Mouse (Mus musculus) macrophage (primary cell): ENCODE results near the gene Sympk. TPM values are rescaled to one million over a fixed set of nuclear protein-coding genes. Genes with fewer than 3 reads are reported as not detected.

ENCODE experiments used
- H3K27ac ChIP-seq: fragments of 350-480 bp; formaldehyde crosslinking; 2 replicates; pipeline ENCODE4 v1.9.0; 2021
- H3K36me3 ChIP-seq: fragments of 350-480 bp; formaldehyde crosslinking; 2 replicates; pipeline ENCODE4 v1.9.0; 2021; ENCODE audit errors: inconsistent target
- H3K4me3 ChIP-seq: fragments of 350-480 bp; formaldehyde crosslinking; 2 replicates; pipeline ENCODE4 v1.9.0; 2021; ENCODE audit errors: inconsistent target
- H3K79me2 ChIP-seq: fragments of 350-480 bp; formaldehyde crosslinking; 2 replicates; pipeline ENCODE4 v1.9.0; 2021; ENCODE audit errors: inconsistent target
- WGBS: methylation state at CpG from one replicate; pipeline ENCODE4 v1.1.7; 2026; ENCODE audit warnings: inconsistent platforms; ENCODE audit not compliant: missing documents; 5-methylcytosine and 5-hydroxymethylcytosine counted together
- polyA plus RNA-seq: library from polyadenylated mRNA; stranded (reverse); fragments of 250-400 nt; gene quantifications from 3 replicates; pipeline ENCODE4 v1.2.4, GENCODE M21; 2018; ENCODE audit warnings: inconsistent platforms

The Sympk gene
- polyA plus RNA-seq, 1 experiment from 2014 or later, result 34.2 TPM

DNA sequence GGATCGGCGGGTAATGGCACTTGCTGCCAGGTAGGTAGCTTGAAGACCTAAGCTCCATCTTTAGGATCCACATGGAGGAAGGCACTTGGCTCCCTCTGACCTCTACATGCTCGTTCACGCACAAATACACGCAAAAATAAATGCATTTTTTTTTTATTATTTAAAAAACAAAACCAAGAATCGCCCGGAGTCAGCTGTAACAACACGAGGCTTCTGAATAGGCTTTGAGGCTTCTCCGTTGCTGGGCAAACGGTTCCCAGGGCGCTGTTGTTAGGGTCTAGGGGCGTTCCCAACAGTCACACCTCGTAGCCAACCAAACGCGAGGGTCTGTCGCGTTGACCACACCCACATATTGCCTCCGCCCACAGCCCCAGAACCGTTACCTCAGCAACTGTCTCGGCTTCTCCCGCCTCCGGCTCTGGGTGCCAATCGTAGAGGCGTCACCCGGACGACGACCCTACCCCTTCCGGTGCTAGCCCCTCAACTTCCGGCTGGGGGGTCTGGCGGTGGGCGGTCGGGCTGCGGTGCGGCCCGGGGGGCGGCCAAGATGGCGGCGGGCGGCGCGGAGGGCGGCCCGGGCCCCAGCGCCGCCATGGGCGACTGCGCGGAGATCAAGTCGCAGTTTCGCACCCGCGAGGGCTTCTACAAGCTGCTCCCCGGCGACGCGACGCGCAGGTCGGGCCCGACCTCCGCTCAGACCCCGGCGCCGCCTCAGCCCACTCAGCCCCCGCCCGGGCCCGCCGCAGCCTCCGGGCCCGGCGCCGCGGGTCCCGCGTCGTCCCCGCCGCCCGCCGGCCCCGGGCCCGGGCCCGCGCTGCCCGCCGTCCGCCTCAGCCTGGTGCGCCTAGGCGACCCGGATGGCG lies 51.8 kb downstream of the Sympk start, which contains the start of gene Dmwd:
Gene Dmwd (plus strand): TSS at position 505 of the 863 bp plus-strand sequence.
- Histone ChIP-seq H3K79me2 (no peaks in the 10 kb centered on the region), H3K27ac (0 out of 2 replicates have a peak within 1 kb of the TSS, but pooled peaks have one; percentile 22), H3K36me3 (no peaks in the 10 kb centered on the region), H3K4me3 (peak within 1 kb of the TSS; percentile 39)
- 2% methylated on average over 84 of the region's 91 CpGs for WGBS

DNA sequence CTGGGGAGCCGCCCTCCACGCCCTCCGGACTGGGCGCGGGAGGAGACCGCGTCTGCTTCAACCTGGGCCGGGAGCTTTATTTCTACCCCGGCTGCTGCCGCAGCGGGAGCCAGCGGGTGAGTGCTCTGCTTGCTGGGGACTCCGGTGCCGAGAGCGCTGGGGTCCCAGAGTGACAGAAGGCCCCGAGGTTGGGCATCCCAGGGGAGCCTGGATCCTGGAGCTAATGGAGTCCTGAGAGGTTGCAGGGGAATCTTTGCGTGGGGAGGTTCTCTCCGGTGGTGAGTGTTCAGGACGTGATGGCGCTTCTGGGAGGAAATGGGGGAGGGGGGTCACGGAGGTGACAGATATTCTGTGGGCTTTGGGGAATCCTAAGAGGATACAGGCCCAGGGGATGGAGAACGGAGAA lies 52.4 kb downstream of the Sympk start:
- Histone ChIP-seq H3K27ac (no peak overlapping the region), H3K4me3 (peak overlapping the region; percentile 39), H3K79me2 (no peaks in the 10 kb centered on the region), H3K36me3 (no peaks in the 10 kb centered on the region)
- WGBS, result 2% methylated on average over 22 of the region's 22 CpGs

DNA sequence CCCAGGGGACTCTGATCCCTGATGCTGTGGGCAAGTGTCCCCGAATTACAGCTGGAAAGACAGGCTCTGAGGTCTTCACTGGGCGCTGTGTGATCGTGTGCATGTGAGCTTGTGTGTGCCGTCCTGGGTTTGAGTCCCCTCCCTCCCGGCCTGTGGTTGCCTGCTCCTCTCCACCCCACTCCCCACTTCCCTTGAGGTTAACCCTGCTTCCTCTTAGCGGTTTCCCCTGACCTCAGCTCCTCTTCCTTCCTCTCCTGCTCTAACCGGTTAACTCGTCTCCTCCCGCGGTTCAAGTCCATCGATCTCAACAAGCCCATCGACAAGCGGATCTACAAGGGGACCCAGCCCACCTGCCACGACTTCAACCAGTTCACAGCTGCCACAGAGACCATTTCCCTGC lies 53.6 kb downstream of the Sympk start:
- H3K27ac ChIP-seq, result peak overlapping the region; percentile 22; the same call in 1 of the 2 replicates
- no peaks in the 10 kb centered on the region for H3K36me3 ChIP-seq
- WGBS, result under 1% methylated on average over 14 of the region's 14 CpGs
- H3K79me2 ChIP-seq, result no peaks in the 10 kb centered on the region
- H3K4me3 ChIP-seq, result peak overlapping the region; percentile 39; the same call in 1 of the 2 replicates

DNA sequence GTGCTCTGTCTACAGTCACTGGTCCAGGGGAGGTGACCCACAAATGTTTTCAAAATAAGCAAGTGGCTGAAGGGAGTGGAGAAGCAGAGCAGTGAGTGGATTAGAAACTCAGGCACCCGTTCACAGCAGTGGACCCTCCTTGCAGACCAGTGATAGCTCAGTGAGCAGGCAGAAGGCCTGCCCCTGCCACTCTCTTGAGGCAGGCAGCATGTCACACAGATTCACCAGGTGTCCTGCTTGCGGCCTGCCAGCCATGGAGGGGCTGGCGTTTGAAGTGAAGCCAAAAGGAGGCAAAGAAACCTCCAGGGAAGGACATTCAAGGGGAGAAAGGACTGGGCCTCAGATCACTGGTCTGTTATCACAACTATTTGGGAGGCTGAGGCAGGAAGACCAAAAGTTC lies 54.6 kb downstream of the Sympk start:
- Histone ChIP-seq H3K4me3 (no peak overlapping the region), H3K36me3 (no peaks in the 10 kb centered on the region), H3K27ac (no peak overlapping the region), H3K79me2 (no peaks in the 10 kb centered on the region)
- 93% methylated on average over 3 of the region's 3 CpGs for WGBS

DNA sequence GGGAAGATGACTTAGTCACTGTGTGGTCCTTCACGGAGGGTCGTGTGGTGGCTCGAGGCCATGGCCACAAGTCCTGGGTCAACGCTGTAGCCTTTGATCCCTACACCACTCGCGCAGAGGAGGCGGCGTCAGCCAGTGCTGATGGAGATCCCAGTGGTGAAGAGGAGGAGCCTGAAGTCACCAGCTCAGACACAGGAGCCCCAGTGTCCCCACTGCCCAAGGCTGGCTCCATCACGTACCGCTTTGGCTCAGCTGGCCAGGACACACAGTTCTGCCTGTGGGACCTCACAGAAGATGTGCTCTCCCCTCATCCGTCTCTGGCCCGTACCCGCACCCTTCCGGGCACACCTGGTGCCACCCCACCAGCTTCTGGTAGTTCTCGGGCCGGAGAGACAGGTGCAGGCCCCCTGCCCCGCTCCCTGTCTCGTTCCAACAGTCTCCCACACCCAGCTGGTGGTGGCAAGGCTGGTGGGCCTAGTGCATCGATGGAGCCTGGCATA lies 56.3 kb downstream of the Sympk start:
- no peak overlapping the region for H3K27ac ChIP-seq
- no peak overlapping the region for H3K4me3 ChIP-seq
- 91% methylated on average over 16 of the region's 19 CpGs for WGBS
- no peaks in the 10 kb centered on the region for H3K79me2 ChIP-seq
- no peaks in the 10 kb centered on the region for H3K36me3 ChIP-seq

DNA sequence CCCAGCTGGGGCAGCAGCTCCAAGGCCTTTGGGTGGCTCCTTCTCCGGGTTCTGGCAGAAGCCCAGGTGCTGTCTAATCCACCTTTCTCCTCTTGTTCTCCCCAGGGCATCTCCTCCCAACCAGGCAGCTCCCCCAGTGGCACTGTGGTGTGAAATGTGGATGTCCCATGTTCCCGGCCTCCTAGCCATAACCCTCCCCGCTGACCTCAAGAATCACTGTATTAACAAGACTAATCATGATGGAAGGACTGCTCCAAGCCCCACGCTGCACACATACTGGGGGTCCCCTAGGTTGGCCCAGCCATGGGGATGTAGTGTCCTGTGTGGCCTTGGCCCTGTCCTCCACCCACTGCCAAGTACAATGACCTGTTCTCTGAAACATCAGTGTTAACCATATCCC lies 58.0 kb downstream of the Sympk start:
- Histone ChIP-seq H3K79me2 (no peaks in the 10 kb centered on the region), H3K36me3 (no peaks in the 10 kb centered on the region), H3K4me3 (no peak overlapping the region), H3K27ac (no peak overlapping the region)
- 95% methylated on average over 4 of the region's 4 CpGs for WGBS

DNA sequence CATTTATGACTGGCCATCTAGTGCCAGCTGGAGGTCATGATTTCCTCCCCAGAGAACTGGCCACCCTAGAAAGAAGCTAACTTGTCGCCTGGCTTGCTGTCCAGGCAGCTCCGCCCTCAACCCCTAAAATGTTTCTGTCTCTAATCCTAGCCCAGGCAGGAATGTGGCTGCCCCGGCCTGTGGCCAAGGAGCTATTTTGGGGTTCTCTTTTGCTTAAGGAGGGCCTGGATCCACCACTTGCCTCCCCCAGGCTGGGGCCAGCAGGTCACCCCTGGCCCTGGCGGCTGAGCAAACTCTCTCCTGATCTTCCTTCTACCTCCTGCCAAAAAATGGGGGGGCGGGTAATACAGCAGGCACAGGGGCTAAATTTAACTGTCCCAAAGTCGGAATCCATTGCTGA lies 58.9 kb downstream of the Sympk start:
- Histone ChIP-seq H3K36me3 (no peaks in the 10 kb centered on the region), H3K79me2 (no peaks in the 10 kb centered on the region), H3K27ac (no peak overlapping the region), H3K4me3 (no peak overlapping the region)
- 80% methylated on average over 6 of the region's 6 CpGs for WGBS

DNA sequence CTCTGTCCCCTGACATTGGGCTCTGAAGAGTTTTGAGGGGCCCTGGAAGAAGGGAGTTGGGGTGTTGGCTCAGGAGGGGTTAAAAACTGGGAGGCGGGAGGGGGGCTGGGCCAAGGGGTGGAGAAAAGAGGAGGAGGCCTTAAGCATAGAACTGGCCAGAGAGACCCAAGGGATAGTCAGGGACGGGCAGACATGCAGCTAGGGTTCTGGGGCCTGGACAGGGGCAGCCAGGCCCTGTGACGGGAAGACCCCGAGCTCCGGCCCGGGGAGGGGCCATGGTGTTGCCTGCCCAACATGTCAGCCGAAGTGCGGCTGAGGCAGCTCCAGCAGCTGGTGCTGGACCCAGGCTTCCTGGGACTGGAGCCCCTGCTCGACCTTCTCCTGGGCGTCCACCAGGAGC lies 59.5 kb downstream of the Sympk start, which contains the start of gene Dmpk:
Gene Dmpk (plus strand): TSS at position 149 of the 400 bp plus-strand sequence.
- no peaks in the 10 kb centered on the region for H3K36me3 ChIP-seq
- H3K4me3 ChIP-seq, result peak within 1 kb of the TSS; percentile 19
- peak within 1 kb of the TSS; percentile 65 for H3K27ac ChIP-seq
- no peaks in the 10 kb centered on the region for H3K79me2 ChIP-seq
- 75% methylated on average over 10 of the region's 10 CpGs for WGBS

DNA sequence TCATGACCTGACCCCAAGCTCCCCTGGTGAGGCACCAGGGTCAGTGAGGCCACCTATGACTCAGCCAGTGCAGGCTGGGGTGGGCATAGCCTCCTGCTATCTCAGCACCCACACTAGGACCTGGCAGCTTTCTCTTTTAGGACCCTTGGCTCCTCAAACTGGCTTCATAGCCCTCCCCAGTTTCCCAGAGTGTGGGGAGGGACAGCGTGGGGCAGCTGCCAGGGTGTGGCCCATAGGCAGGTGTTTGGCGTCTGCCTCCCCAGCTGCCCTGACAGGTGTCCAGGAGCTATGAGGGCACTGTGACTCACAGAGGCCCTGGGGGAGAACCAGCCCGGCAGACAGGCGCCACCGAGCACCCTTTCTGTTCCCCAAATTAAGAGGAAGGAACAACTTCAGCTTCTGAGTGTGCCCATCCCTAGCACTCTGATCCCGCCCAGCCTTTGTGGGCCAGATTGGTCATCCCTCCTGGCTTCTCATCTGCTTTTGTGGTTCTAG lies 60.1 kb downstream of the Sympk start:
- Histone ChIP-seq H3K4me3 (peak overlapping the region; percentile 19), H3K36me3 (no peaks in the 10 kb centered on the region), H3K79me2 (no peaks in the 10 kb centered on the region), H3K27ac (peak overlapping the region; percentile 65)
- 0% methylated on average over 6 of the region's 6 CpGs for WGBS

DNA sequence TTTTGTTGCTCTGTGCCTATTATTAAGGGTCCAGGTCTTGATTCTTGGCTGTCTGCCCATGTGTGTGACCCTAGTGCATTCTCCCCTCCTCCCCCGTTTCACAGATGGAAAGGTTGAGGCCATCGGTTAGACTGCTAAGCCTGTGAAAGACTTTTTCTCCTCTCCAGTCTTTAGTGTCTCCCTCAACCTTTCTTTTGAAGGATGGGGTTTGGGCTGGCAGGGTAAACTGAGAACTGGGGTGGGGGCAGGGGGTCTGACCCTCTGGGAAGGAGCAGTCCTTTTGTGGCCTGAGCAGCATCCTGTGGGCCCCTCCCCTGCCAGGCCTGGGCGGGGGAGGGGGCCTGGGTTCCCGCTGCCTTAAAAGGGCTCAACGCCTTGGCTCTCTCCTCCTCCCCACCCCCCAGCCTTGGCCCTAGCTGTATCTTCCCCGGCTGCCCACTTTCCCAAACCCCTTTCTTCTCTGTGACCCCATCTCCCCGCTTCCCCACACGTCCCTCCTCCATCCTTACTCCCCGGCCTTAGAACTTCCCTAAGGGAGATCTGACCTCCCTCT lies 60.8 kb downstream of the Sympk start:
- peak overlapping the region; percentile 65 for H3K27ac ChIP-seq
- no peaks in the 10 kb centered on the region for H3K36me3 ChIP-seq
- peak overlapping the region; percentile 16; the same call in 1 of the 2 replicates for H3K4me3 ChIP-seq
- 22% methylated on average over 9 of the region's 9 CpGs for WGBS
- no peaks in the 10 kb centered on the region for H3K79me2 ChIP-seq

DNA sequence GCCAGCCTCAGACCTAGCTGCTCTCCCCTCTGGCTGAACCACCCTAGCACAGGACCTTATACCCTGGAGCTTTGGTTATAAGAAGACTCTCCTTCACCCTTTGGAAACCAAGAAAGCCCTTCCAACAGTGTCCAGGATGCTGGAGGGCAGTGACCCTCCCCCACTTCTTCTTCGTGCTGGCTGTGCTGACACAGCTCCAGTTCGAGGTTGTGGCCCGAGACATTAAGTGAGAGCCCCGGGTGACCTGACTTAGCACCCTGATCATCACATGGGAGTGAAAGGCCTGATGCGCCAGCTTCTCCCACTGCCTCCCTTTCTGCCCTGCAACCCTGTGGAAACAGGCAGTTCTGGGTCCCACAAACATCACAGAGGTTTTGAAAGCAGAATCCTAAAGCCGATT lies 61.3 kb downstream of the Sympk start:
- Histone ChIP-seq H3K36me3 (no peaks in the 10 kb centered on the region), H3K4me3 (peak overlapping the region; percentile 16; the same call in 1 of the 2 replicates), H3K79me2 (no peaks in the 10 kb centered on the region), H3K27ac (peak overlapping the region; percentile 65)
- WGBS, result 7% methylated on average over 6 of the region's 6 CpGs

DNA sequence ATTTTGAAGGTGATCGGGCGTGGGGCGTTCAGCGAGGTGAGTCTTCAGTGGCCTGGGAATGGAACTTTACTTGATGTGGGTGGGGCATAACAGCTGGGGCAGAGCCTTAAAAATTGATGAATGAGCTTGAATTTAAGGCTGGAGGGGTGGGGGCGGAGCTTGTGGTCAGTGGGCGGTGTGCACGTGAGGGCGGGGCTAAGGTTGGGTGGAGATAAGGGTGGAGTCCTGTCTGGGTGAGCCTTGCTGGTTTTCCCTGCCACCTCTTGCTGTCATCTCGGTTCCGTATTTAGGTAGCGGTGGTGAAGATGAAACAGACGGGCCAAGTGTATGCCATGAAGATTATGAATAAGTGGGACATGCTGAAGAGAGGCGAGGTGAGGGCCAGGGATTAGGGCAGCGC lies 61.9 kb downstream of the Sympk start:
- H3K36me3 ChIP-seq, result no peaks in the 10 kb centered on the region
- H3K79me2 ChIP-seq, result no peaks in the 10 kb centered on the region
- peak overlapping the region; percentile 16; the same call in 1 of the 2 replicates for H3K4me3 ChIP-seq
- peak overlapping the region; percentile 65 for H3K27ac ChIP-seq
- WGBS, result 7% methylated on average over 14 of the region's 14 CpGs

DNA sequence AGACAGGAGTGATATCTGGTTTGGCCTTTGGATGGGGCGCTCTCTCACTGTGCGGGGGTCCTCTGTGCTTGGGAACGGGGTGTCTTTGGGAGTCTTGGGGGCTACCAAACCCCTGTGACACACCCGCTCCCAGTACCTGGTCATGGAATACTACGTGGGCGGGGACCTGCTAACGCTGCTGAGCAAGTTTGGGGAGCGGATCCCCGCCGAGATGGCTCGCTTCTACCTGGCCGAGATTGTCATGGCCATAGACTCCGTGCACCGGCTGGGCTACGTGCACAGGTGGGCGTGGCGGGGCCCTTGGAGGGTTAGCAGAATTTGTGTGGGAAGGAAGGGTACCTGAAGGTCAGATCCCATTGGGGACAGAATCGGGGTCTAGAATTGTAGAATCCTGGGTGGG lies 62.6 kb downstream of the Sympk start:
- H3K36me3 ChIP-seq, result no peaks in the 10 kb centered on the region
- H3K27ac ChIP-seq, result no peak overlapping the region
- H3K4me3 ChIP-seq, result no peak overlapping the region
- 88% methylated on average over 18 of the region's 18 CpGs for WGBS
- H3K79me2 ChIP-seq, result no peaks in the 10 kb centered on the region

DNA sequence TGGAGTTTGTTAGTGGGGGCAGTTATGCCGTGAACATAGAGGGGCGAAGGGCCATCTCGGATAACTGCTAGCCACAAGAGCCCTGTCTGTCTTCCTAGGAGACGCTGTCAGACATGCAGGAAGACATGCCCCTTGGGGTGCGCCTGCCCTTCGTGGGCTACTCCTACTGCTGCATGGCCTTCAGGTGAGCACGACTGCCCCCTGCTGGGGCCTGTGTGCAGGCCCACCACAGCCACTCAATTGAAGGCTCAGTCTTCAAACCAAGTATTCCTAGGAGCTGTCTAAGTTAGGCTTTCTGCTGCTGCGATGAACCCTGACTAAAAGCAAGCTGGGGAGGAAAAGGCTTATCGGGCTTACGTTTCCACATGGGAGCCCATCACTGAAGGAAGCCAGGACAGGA lies 64.6 kb downstream of the Sympk start:
- Histone ChIP-seq H3K4me3 (no peak overlapping the region), H3K79me2 (no peaks in the 10 kb centered on the region), H3K27ac (no peak overlapping the region), H3K36me3 (no peaks in the 10 kb centered on the region)
- whole genome bisulfite sequencing, result 41% methylated on average over 10 of the region's 10 CpGs

DNA sequence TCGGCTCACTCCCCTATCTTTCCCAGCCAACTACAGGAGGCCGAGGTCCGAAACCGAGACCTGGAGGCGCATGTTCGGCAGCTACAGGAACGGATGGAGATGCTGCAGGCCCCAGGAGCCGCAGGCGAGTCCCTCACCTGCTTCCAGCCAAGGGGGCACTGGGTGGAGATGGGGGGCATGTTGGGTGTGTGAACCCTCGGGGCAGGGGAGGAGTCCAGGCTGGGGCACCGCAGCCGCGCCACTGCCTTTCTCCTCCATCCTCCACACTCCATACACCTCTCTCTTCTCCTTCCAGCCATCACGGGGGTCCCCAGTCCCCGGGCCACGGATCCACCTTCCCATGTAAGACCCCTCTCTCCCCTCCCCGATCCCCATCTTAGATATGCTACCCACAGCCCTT lies 67.7 kb downstream of the Sympk start:
- H3K4me3 ChIP-seq, result no peak overlapping the region
- no peaks in the 10 kb centered on the region for H3K79me2 ChIP-seq
- 92% methylated on average over 9 of the region's 17 CpGs for WGBS
- no peaks in the 10 kb centered on the region for H3K36me3 ChIP-seq
- no peak overlapping the region for H3K27ac ChIP-seq
